Mouse (Mus musculus) cerebellum, adult 11-12 months (tissue): ENCODE measurements around the gene Usp54.
A peak's percentile ranks its signal among the peaks of the same experiment; 100 is the strongest.
"Not testable (repeated sequence)": the region's sequence is repeated elsewhere in the genome, so short reads cannot be mapped to it uniquely, and the experiment has no call there.

Experiments used
- DNase-seq: peaks from one replicate; pipeline ENCODE4 v3.0.0; 2022

Gene Usp54

GRCm38 (mm10) chr14:20601287-20601686 lies 39.6 kb downstream of the Usp54 start:
- no peak for DNase-seq

- DNase-seq = no peak
Observed at GRCm38 (mm10) chr14:20600203-20600602, 40.7 kb downstream of the Usp54 start.

- DNase-seq = no peak
Observed at GRCm38 (mm10) chr14:20599542-20599941, 41.3 kb downstream of the Usp54 start.

GRCm38 (mm10) chr14:20595781-20596180 lies 45.1 kb downstream of the Usp54 start:
- peak; percentile 57 for DNase-seq

- no peak for DNase-seq
Observed at GRCm38 (mm10) chr14:20587458-20587857, 53.4 kb downstream of the Usp54 start.

- DNase-seq = no peak
Observed at GRCm38 (mm10) chr14:20578822-20579407, 61.9 kb downstream of the Usp54 start.

- DNase-seq = peak; percentile 59
Observed at GRCm38 (mm10) chr14:20576179-20576578, 64.7 kb downstream of the Usp54 start.

- not testable (repeated sequence) for DNase-seq
Observed at GRCm38 (mm10) chr14:20573196-20573595, 67.7 kb downstream of the Usp54 start.

- DNase-seq = no peak
Observed at GRCm38 (mm10) chr14:20565256-20566021, 75.4 kb downstream of the Usp54 start.

GRCm38 (mm10) chr14:20564692-20565091 lies 76.2 kb downstream of the Usp54 start:
- no peak for DNase-seq

- no peak for DNase-seq
Observed at GRCm38 (mm10) chr14:20561897-20562296, 79.0 kb downstream of the Usp54 start.

GRCm38 (mm10) chr14:20550136-20550535 lies 90.7 kb downstream of the Usp54 start:
- DNase-seq = no peak

GRCm38 (mm10) chr14:20546415-20546814 lies 94.4 kb downstream of the Usp54 start, which contains the start of gene Ppp3cb:
Ppp3cb (minus strand) TSS chr14:20546573.
- DNase-seq = peak; percentile 74

GRCm38 (mm10) chr14:20545529-20546331 lies 95.1 kb downstream of the Usp54 start:
- peak; percentile 83 for DNase-seq

GRCm38 (mm10) chr14:20544467-20545411 lies 96.1 kb downstream of the Usp54 start:
- no peak for DNase-seq

- DNase-seq = no peak
Observed at GRCm38 (mm10) chr14:20529643-20530042, 111.2 kb downstream of the Usp54 start.

- DNase-seq = no peak
Observed at GRCm38 (mm10) chr14:20520179-20520578, 120.7 kb downstream of the Usp54 start.

GRCm38 (mm10) chr14:20508424-20508823 lies 132.4 kb downstream of the Usp54 start:
- DNase-seq = no peak

GRCm38 (mm10) chr14:20502966-20503365 lies 137.9 kb downstream of the Usp54 start:
- DNase-seq = no peak

- DNase-seq = peak; percentile 37
Observed at GRCm38 (mm10) chr14:20499982-20500381, 140.9 kb downstream of the Usp54 start.
